Mouse (Mus musculus): ENCODE results near the gene Defa35.
"Not testable (repeated sequence)": the region's sequence is repeated elsewhere in the genome, so short reads cannot be mapped to it uniquely, and the experiment has no call there.

Defa35 gene

DNA sequence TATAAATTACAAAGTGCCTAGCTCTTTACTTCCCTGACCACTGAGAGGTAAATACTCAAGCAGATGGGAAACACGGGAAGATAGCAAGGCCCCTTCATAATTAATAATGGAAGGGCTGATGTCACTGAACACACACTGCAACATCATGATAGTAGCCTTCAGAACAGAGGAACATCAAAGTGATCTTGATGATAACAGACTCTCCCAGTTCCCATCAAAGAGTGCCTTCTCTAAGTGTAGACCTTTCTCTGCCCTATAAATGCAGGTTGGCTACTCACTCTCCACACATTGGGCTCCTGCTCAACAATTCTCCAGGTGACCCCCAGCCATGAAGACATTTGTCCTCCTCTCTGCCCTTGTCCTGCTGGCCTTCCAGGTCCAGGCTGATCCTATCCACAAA is at the start of gene Defa35:
Gene Defa35 (plus strand): TSS at position 301 of the 400 bp plus-strand sequence.
- not testable (repeated sequence) for DNase-seq (ENCODE audit: low spot score)

DNA sequence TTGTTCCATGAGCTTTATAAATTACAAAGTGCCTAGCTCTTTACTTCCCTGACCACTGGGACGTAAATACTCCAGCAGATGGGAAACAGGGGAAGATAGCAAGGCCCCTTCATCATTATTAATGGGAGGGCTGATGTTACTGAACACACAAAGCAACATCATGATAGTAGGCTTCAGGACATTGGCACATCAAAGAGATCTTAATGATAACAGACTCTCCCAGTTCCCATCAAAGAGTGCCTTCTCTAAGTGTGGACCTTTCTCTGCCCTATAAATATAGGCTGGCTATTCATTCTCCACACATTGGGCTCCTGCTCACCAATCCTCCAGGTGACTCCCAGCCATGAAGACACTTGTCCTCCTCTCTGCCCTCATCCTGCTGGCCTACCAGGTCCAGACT is 39.6 kb upstream of the Defa35 start, which contains the start of gene Defa21:
Gene Defa21 (plus strand): TSS at position 301 of the 400 bp plus-strand sequence.
- not testable (repeated sequence) for DNase-seq (ENCODE audit: low spot score)

GRCm38 (mm10) chr8:21054747-21055146 is 10.1 kb upstream of the Defa35 start, which contains the start of gene Defa23:
TSS of gene Defa23 (plus strand) at chr8:21055047.
- not testable (repeated sequence) for DNase-seq (ENCODE audit: low spot score)

GRCm38 (mm10) chr8:21084142-21084541 is 19.3 kb downstream of the Defa35 start, which contains the start of gene Defa25:
TSS of gene Defa25 (plus strand) at chr8:21084442.
- DNase-seq (ENCODE audit: low spot score): not testable (repeated sequence)

- DNase-seq (ENCODE audit: low spot score): peak; percentile 7
Measured at GRCm38 (mm10) chr8:21093106-21093505, 28.3 kb downstream of the Defa35 start.

GRCm38 (mm10) chr8:21095950-21096349 is 31.1 kb downstream of the Defa35 start, which contains the start of gene Gm14851:
TSS of gene Gm14851 (minus strand) at chr8:21096050.
- not testable (repeated sequence) for DNase-seq (ENCODE audit: low spot score)
